Mouse (Mus musculus) stomach, embryonic 14.5 days (tissue): Measurements from ENCODE around the gene Aif1l. TPM values are rescaled to one million over a fixed set of nuclear protein-coding genes. Genes with fewer than 3 reads are reported as not detected.

Experiments
- ATAC-seq: fragments of 200-750 bp; cut with Nextera tagmentation; 2 replicates; pipeline ENCODE4 v1.8.0; 2017; ENCODE audit warnings: low read depth, moderate TSS enrichment; ENCODE audit not compliant: insufficient number of reproducible peaks, insufficient read depth, low FRiP score
- H3K27ac ChIP-seq: fragments of 300-500 bp; sonication (generic); 2 replicates; pipeline ENCODE4 v1.5.1; 2014; ENCODE audit warnings: mild to moderate bottlenecking, low read length, moderate library complexity, mixed read lengths
- H3K27me3 ChIP-seq: fragments of 300-500 bp; sonication (generic); 2 replicates; pipeline ENCODE4 v1.6.1; 2014; ENCODE audit warnings: low read length, control low read depth, mixed read lengths; ENCODE audit not compliant: control insufficient read depth, insufficient read depth
- H3K36me3 ChIP-seq: fragments of 300-500 bp; sonication (generic); 2 replicates; pipeline ENCODE4 v1.6.1; 2014; ENCODE audit warnings: mild to moderate bottlenecking, control low read depth, low read length, moderate library complexity, mixed read lengths; ENCODE audit not compliant: control insufficient read depth, insufficient read depth
- H3K4me1 ChIP-seq: fragments of 300-500 bp; sonication (generic); 2 replicates; pipeline ENCODE4 v1.6.1; 2014; ENCODE audit warnings: low read length, control low read depth, mixed read lengths; ENCODE audit not compliant: control insufficient read depth, insufficient read depth
- H3K4me2 ChIP-seq: fragments of 300-500 bp; sonication (generic); replicated peaks from 2 replicates; pipeline ENCODE4 v1.6.1; 2014; ENCODE audit warnings: low read depth, low read length, control low read depth
- H3K4me3 ChIP-seq: fragments of 300-500 bp; sonication (generic); 2 replicates; pipeline ENCODE4 v1.5.1; 2014; ENCODE audit warnings: low read depth, low read length, control low read depth
- H3K9ac ChIP-seq: fragments of 300-500 bp; sonication (generic); replicated peaks from 2 replicates; pipeline ENCODE4 v1.6.1; 2014; ENCODE audit warnings: low read depth, mild to moderate bottlenecking, control low read depth, low read length, moderate library complexity, mixed read lengths
- H3K9me3 ChIP-seq: fragments of 300-500 bp; sonication (generic); 2 replicates; pipeline ENCODE4 v1.6.1; 2016; ENCODE audit warnings: low read depth, low read length, control low read depth; ENCODE audit not compliant: control insufficient read depth
- WGBS: fragments of 180-500 bp; shearing (Covaris S2); extraction: QIAGEN DNeasy Blood & Tissue Kit; methylation state at CpG from one replicate; pipeline ENCODE4 v1.1.7; 2014; 5-methylcytosine and 5-hydroxymethylcytosine counted together
- polyA plus RNA-seq: library from polyadenylated mRNA; unstranded; fragments of >200 nt; fragmentation: Nextera tagmentation; extraction: Ambion mirVana; gene quantifications from 2 replicates; pipeline ENCODE4 v1.2.1, GENCODE M21; 2014

The Aif1l gene
- polyA plus RNA-seq, 1 experiment from 2014 or later, result 18.2 TPM

GRCm38 (mm10) chr2:31997539-31997938 lies 47.6 kb downstream of the Aif1l start:
- 95% methylated on average over 5 of the region's 5 CpGs for WGBS
- peaks cover 74% of the 10 kb centered on the region for H3K36me3 ChIP-seq
- no peak overlapping the region for H3K4me2 ChIP-seq
- no peaks in the 10 kb centered on the region for H3K9me3 ChIP-seq
- no peak overlapping the region for H3K27ac ChIP-seq
- ATAC-seq, result no peak
- H3K4me1 ChIP-seq, result no peaks in the 10 kb centered on the region
- no peak overlapping the region for H3K9ac ChIP-seq
- no peaks in the 10 kb centered on the region for H3K27me3 ChIP-seq
- no peak overlapping the region for H3K4me3 ChIP-seq

GRCm38 (mm10) chr2:31998443-31998842 lies 48.5 kb downstream of the Aif1l start:
- Histone ChIP-seq H3K27ac (no peak overlapping the region), H3K4me1 (no peaks in the 10 kb centered on the region), H3K9ac (no peak overlapping the region), H3K27me3 (no peaks in the 10 kb centered on the region), H3K4me3 (no peak overlapping the region), H3K36me3 (peaks cover 73% of the 10 kb centered on the region), H3K4me2 (no peak overlapping the region), H3K9me3 (no peaks in the 10 kb centered on the region)
- 55% methylated on average over 2 of the region's 2 CpGs for WGBS
- no peak for ATAC-seq

- H3K4me1 ChIP-seq, result no peaks in the 10 kb centered on the region
- H3K4me3 ChIP-seq, result no peak overlapping the region
- no peak overlapping the region for H3K4me2 ChIP-seq
- WGBS, result 81% methylated on average over 2 of the region's 2 CpGs
- no peak overlapping the region for H3K9ac ChIP-seq
- no peak overlapping the region for H3K27ac ChIP-seq
- no peaks in the 10 kb centered on the region for H3K27me3 ChIP-seq
- peaks cover 73% of the 10 kb centered on the region for H3K36me3 ChIP-seq
- ATAC-seq, result no peak
- no peaks in the 10 kb centered on the region for H3K9me3 ChIP-seq
Measured at GRCm38 (mm10) chr2:32008311-32008710, 58.4 kb downstream of the Aif1l start.

GRCm38 (mm10) chr2:32008716-32009115 lies 58.8 kb downstream of the Aif1l start:
- Histone ChIP-seq H3K36me3 (peaks cover 73% of the 10 kb centered on the region), H3K9ac (no peak overlapping the region), H3K4me3 (no peak overlapping the region), H3K9me3 (no peaks in the 10 kb centered on the region), H3K27ac (no peak overlapping the region), H3K27me3 (no peaks in the 10 kb centered on the region), H3K4me2 (no peak overlapping the region), H3K4me1 (no peaks in the 10 kb centered on the region)
- ATAC-seq, result no peak
- WGBS, result 92% methylated on average over 11 of the region's 11 CpGs

- 56% methylated on average over 4 of the region's 4 CpGs for WGBS
- Histone ChIP-seq H3K9ac (no peak overlapping the region), H3K9me3 (no peaks in the 10 kb centered on the region), H3K36me3 (peaks cover 63% of the 10 kb centered on the region), H3K4me2 (no peak overlapping the region), H3K27ac (no peak overlapping the region), H3K4me1 (no peaks in the 10 kb centered on the region), H3K27me3 (no peaks in the 10 kb centered on the region), H3K4me3 (no peak overlapping the region)
- no peak for ATAC-seq
Measured at GRCm38 (mm10) chr2:32019704-32020103, 69.8 kb downstream of the Aif1l start.

GRCm38 (mm10) chr2:32020229-32020628 lies 70.3 kb downstream of the Aif1l start:
- Histone ChIP-seq H3K27ac (no peak overlapping the region), H3K36me3 (peaks cover 61% of the 10 kb centered on the region), H3K4me2 (no peak overlapping the region), H3K27me3 (no peaks in the 10 kb centered on the region), H3K4me3 (no peak overlapping the region), H3K4me1 (no peaks in the 10 kb centered on the region), H3K9ac (no peak overlapping the region), H3K9me3 (no peaks in the 10 kb centered on the region)
- no peak for ATAC-seq
- 93% methylated on average over 5 of the region's 5 CpGs for WGBS

Other genes with a start within 250 kb of the Aif1l start
- 0.11 and 0.25 TPM in 2 replicates for gene Qrfp, start 139.6 kb upstream of the Aif1l start, polyA plus RNA-seq
- 0.10 TPM in 1 of 2 replicates, not detected in the other for gene Fibcd1, start 104.1 kb upstream of the Aif1l start, polyA plus RNA-seq
- gene Lamc3, start 62.8 kb upstream of the Aif1l start, polyA plus RNA-seq, result 0.36 and 0.49 TPM in 2 replicates
- gene Nup214, start 24.3 kb downstream of the Aif1l start, polyA plus RNA-seq, result 83.8 and 93.9 TPM in 2 replicates
- 1.2 and 1.5 TPM in 2 replicates for gene Fam78a, start 134.7 kb downstream of the Aif1l start, polyA plus RNA-seq
- gene Plpp7, start 145.4 kb downstream of the Aif1l start, polyA plus RNA-seq, result 3.3 and 4.5 TPM in 2 replicates
- gene Prrc2b, start 200.9 kb downstream of the Aif1l start, polyA plus RNA-seq, result 54.2 and 59.8 TPM in 2 replicates